Mouse (Mus musculus): ENCODE measurements at regions not wholly inside any gene's neighbourhood (a gene's known extent, or its start where the extent isn't known, plus 50 kb on each side); places are given as distances from the start of the nearest gene placed in this dataset.

DNA sequence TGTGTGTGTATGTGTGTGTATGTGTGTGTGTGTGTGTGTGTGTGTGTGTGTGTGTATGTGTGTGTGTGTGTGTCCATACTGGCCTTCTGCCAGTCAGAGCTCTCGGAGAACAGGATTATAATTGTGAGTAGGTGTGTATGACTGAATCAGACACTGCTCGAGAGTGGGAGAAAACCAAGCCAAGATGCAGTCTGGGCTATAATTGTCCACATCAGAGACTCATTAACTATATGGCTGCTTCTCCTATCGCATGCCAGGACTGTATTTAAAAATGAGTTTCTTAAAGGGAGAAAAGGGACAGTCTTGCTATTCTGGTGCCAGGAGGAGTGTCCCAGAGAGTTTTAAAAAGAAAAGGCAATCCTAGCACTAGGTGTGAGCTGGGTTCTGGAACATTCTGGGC is 58.7 kb upstream of the Adpgk start:
- peak; percentile 28 for DNase-seq

DNA sequence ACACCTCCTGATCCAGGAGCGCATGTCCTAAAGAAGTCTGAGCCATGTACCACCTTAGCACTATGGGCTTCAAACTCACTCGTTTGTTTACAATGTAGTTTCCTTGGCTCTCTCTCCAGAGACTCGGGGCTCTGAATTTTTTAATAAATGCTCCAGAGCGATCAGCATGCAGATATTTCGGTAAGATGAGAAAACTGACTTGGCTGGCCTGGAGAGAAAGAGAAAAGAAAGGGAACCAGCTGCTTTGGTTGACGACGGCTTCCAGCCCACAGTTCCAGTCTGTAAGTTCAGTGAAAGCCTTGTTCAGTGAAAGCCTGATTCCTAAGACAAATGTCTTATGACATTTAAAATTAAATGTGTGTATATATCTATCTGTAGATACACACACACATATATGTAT is 59.4 kb upstream of the Adpgk start:
- no peak for DNase-seq

DNA sequence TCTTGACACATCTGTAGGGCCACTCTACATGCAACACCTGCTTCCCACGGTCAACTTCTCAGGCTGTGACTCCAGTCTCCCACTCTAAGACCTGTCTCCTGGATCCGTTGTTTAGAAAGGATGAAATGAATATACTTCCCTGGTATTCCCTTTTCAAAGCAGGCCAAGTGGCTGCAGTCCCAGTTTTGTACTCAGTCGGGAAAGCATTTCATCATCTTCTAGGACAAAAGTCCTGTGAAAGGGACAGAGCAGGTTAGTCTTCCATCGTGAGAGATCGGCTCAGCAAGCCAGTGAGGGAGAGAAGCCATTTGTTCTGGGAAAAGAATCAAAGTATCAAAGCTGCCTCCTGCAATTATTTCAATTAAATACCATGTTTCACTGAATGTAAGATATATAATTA is 60.2 kb upstream of the Adpgk start:
- no peak for DNase-seq

DNA sequence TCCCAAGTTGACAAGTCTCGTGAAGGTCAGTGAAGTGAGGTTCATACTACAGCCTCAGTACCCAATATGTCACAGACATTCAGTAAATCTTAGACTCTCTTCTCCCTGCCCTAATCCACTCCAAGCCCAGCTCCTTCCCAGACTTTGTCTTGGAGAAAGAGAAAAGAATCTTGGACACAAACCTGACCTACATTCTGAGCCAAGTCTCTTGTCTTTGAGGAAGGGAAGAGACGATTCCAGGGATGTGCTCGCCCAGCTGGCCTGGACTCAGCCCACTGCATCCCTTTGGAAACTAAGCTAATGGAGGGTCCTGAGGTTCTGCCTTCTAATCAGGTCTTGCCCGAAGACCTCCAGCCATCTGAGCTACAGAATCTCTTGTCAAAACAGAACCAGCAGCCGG is 61.2 kb upstream of the Adpgk start:
- no peak for DNase-seq

DNA sequence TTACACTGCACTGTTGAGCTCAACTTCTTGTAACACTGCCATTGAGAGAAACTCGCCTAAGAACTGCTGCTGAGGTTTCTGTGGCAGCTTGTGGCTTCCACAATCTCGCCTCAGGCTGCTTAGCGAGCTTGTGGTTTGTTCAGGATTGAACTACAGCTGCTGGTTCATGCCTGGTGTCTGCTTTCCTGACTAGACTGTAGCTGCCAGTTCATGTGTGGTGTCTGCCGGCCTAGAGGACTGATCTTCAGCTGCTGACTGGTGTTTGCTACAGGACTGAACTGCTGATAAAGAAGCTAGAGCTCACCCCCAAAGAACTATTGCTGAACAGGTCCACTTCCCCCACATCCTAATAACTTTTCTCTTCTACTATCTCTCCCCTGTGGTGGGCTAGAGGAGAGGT is 63.4 kb upstream of the Adpgk start:
- no peak for DNase-seq

DNA sequence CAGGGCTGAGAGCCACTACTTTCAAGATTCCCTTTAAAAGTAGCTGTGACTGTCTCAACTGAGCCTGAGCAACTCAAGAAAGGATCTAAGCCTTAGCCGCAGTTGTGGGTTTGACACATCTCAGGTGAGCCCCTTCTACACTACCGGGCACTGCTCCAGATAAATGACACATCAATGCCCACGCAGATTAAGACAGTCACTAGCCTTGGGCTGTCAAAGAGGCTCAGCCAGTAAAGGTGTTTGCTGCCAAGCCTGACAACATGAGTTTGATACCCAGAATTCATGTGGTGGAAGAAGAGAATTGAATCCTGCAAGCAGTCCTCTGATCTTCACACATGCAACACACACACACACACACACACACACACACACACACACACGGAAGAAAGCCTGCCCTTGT is 65.0 kb upstream of the Adpgk start:
- DNase-seq = no peak

DNA sequence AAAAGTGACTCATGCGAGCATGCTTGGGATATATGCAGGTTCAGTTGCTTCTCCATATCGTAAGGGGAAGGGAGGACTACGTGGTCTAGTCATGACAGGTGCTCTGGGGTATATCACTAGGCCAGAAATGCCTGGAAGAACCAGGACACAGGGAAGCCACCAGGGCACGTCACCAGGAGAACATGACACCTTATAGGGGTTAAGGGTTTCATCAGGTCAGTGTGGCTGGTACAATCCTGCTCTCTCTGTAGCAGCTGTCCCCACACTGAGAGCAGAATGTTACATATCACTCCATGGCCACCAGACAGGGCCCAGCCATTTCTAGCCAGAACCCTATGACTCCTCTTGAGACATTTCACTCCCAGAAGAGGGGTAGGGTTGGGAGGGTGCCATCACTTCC is 72.1 kb upstream of the Adpgk start:
- no peak for DNase-seq

DNA sequence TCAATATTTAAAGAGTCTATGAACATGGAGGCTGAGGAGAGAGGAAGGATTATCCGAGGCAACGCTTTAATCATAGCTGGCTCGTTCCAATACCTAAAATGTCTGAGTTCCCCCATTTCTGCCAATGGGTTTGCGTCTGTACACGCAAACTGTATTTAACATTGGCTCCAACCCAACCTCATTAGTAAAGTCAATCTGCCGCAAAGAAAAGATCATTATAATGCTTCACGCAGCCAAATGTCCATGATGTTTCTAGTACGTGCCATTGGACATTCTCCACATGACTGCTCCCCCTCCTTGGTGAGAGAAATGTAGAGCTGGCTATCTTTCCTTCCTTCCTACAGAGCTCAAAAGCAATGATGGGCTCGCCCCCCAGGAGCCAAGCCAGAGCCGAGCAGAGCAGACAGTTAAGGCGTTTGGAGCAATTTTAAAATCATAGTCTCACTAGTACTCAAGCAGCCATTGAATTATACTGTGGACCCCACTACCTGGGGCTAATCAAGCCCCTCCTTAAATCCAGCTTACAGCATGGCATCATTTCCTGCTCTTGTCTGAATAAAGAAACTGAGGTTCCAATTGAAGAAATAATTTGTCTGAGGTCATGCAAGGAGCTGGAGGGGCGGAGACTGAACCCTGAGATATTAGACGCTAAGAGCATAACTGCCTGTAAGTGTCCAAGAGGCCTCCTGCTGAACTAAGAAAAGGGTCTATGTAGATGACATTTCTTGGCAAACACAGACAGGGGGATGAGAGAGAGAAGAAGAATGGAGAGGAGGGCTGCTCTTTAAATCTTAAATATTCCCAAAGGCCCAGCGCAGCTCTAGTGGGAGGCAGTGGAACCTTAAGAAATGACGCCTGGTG is 88.5 kb upstream of the Adpgk start:
- no peak for DNase-seq

DNA sequence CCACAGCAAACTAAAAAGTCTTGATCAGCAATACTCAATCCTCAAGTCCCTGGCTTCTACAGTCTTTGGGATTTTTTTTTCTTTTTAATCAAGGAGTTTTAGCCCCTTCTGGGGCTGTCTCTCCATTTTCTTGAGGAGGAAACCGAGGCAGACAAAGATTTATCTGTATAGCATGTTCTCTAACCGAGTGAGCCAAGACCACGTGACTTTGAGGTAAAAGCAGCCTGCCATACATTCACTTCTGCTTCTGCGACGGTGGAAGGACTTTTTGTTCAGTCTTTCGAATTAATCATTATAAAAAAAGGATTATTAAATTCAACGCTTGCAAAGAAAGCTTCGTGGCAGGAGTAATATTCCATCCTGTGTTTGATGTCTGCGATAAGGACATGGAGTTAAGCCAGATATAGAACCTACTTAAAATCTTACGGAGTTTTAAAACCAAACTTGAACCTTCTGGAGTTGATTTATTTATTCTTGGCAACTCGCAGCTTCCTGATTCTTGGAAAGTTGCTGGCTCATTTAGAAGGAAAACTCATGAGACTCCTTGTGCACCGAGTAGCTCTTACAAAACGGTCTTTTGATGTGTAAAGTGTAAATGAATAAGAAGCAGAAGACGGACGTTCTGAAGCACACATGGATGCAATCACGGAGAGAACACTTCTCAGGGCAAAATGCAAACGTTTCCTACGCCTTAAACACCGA is 91.7 kb upstream of the Adpgk start:
- no peak for DNase-seq

DNA sequence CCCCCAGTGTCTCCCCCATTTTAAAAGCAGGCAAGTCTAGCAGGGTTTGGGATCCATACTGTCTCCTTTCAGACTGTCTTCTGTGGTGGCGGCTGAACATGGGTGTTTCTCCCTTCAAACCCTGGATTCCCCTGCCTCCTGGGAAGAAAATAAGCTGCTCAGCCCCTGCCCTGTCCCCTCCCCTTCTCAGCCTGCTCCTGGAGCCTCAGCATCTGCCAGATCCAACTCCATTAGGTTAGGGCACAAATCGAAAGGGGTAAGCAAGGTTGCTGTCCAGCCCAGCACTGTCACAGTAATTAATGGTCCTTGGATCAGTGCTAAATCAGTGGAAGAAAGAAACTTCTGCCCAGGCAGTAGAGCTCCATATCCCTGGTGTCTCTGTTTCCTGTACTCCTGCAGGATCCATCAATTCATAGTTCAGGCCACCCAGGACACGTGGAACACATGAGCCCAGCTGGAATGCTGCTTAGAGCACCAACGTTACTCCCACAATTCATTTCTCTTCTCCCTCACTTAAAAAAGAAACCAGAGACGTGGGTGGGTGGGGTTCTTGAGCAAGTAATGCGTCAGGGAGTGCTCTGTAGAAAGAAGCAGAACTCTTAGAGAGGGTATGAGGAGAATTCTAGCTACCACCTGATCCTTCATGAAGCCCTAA is 93.0 kb upstream of the Adpgk start:
- DNase-seq = no peak

DNA sequence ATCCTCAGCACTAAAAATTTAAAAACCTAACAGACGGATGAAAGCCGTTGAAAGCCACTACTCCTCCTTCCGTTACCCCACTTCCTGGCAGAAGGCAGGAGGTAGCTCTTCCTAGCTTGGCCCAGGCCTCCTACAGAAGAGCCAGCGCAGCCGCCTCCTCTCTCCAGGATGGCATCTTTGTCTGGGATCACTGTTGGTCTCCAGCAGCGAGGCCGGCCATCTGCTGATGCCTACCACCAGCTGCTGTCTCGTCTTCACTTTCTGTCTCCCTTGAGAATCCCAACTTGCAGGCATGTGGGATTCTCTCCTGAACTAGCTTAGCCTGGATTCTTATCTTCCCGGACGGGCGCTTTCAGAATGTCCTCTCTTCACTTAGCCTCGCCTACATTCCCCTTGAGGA is 93.9 kb upstream of the Adpgk start:
- DNase-seq = peak; percentile 44

DNA sequence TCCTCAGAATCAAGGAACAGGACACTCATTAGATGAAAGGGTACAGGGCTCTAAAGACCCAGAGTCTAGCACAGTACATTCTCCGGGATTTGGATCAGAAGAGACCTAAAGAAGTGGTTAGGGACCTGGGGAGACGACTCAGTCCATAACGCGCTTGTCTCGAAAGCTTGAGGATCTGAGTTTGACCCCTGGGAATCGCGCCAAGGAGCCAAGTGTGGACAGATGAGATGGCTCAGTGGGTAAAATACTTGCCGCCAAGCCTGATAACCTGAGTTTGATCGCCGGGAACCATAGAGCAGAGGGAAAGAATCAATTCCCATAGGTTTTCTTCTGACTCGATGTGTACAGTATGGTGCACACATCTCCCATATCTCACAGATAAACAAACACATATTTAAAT is 97.4 kb upstream of the Adpgk start:
- DNase-seq = no peak

DNA sequence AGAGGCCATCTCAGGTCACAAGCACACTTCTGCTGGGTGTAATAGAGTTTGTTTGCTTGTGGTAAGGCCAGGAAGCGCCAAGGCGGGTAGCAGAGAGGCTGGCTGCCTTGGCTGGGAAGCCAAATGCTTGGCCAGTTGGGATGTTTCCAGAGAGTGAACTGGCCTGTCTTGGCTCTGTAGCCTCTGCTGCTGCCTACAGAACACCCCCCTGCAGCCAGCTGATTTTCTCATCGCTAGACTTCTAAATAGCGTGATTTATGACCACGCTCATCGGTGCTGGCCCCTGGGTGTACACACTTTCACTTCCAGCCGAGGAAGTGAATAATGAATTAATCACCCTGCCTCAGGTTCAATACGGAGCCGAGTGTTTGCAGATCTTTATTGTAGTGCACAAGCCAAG is 102.2 kb upstream of the Adpgk start:
- no peak for DNase-seq

DNA sequence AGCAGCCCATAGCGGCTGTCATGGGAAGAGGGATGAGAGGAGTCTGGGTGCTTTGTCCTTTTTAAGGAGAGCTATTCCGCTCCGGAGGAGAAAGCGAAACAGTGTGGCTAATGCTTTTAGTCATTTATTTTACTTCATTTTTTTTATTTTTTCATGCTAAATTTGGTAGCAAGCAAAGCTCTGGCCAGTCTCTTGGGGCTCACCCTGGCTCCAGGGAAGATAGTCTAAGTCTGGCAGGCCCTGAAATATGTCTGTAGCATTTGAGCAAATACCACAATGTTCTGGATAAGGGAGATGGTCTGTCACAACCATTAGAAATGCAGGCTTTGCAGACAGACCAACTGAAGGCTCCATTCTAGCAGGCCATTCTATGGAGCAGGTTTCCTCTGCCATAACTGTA is 102.9 kb upstream of the Adpgk start:
- DNase-seq = no peak

DNA sequence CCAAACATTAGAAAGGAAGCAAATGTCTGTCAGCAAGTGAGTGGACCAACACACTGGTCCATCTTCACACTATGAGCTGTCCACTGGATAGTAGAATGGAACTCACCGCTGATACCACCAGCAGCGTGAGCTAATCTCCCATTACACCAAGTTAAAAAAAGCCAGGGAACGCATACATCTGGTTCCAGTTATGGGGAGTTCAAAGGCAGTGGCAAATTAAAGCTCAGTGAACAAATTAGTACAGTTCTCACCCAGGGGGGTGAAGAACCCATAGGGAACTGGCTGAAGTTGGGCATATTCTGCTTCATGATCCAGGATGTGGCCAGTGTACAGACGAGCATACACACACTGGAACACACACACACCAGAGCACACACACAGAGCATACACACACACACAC is 105.0 kb upstream of the Adpgk start:
- DNase-seq = no peak

DNA sequence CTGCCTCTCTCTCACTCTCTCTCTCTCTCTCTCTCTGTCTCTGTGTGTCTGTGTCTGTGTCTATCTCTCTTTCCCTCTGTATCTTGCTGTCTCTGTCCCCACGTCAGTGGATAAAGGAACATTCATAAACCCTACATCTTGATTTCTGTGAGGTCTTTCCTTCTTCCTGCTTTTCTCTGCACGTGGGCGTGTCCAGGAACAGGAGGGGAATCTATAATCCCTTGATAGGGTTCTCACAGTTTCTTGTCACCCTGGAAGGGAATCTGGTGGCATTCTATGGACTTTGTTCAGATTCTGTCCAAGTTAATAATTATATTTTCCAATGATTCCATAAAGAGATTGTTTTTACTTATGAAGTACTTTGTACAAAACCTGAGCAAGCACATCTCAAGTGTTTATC is 107.3 kb upstream of the Adpgk start:
- no peak for DNase-seq

DNA sequence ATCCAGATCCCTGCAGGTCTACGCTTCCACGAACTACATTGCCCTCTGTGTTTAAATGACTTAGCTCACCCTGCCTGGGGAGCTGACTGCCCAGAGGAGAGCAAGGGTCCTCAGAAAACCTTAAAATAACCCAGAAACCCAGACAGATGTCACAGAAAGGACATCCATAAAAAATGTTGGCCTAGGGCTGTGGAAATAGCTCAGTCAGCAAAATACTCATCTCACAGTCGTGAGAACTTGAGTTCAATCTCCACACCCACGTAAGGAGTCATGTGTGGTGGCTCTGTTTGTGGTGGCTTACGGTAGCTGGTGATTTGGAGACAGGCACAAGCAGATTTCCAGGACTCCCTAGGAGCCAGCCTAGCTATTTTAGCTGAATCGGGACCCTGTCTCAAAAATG is 108.5 kb upstream of the Adpgk start:
- no peak for DNase-seq

DNA sequence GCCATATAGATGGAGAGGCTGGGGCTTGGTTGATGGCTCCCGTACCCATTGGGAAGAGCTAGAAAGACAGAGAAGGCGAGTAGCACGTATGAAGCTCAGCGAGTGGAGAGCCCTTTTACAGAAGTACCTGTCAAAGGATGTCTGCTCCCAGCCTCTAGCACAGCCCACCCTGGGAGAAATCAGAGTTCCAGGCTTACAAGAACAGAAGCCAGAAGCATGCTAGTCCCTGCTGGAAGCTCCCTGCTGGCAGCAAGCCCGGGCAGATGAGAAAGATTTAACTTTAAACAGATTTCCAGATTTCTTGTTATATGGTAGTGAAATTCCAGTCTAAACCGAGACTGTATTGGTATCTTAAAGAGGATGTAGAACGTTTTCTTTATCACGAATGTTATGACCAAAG is 108.9 kb upstream of the Adpgk start:
- peak; percentile 83 for DNase-seq

DNA sequence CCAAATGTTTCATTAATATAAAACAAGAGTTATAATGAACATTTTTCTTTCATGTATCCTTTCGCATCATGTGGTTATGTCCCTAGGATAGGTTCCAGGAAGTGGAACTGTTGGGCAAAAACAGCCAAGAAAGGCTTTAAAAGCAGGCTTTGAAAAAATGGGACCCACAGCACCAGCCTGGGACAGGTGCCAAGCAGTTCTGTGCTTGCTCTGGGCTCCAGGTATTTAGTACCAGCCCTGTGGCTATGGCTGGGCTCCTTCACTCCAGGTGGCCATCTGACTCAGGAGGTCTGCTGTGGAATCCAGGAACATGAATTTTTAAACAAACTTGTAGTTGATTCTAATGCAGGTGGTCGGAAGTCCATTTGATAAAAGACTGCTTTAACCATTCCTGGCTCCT is 119.8 kb upstream of the Adpgk start:
- peak; percentile 19 for DNase-seq

DNA sequence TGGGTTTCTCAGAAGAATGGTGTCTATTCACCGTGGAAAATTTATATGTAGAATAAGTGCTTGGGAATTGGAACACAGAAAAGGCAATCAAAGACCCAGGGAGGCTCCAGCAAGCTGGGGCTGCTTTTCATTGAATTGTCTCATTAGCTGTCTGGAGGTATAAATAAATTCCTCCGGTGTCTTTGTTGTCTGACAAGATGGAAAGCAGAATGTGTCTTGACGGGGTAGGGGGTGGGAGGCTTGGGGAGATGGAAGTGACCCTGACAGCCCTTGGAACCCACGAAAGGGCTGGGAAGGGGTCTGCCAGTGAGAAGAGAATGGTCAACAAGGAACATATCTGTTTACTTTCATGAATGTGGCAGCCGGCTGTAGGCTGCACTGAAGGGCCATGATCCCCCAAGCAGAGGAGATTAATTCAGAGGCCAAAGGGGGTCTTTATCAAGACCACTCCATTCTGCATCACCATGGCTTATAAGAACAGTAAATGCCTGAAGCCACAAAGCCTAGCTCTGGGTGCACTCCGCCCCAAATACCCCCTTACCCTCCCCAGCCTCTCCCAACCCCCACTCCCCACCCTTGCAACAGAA is 127.2 kb upstream of the Neo1 start:
- DNase-seq = no peak

DNA sequence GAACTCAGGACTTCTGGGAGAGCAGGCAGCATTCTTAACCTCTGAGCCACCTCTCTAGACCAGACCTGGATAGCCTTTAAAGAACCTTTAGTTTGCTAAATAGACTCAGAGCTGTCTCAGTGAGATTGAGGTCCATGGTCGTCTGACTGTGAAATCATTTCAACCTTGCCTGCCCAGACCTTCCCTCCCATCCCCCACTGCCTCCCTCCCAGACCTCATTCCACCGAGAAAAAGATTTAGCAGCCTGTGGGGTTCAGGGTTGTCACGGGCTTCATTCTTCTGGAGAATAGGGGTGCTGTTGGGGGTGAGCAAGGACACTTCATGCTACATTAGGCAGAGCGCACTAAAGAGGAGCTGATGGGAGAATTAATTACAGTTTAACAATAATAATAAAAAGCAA is 126.7 kb upstream of the Neo1 start:
- DNase-seq = no peak

DNA sequence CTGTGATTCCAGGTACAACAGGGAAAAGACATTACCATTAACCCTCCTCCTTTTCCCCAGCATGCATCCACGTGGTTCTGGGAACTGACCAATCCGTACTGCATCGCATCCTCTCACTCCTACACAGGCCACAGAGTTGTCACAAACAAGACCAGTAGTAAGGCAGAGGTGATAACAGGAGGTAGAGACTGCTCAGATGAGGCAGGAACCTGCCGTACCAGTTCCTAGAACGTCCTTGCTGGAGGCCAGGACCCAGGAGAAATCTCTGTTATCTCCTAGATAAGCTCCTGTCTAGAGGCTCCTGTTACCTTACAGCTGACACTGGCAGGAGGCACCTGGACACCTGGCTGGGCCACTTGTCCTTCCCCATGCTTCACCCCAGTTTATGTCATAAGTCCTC is 121.4 kb upstream of the Neo1 start:
- no peak for DNase-seq

DNA sequence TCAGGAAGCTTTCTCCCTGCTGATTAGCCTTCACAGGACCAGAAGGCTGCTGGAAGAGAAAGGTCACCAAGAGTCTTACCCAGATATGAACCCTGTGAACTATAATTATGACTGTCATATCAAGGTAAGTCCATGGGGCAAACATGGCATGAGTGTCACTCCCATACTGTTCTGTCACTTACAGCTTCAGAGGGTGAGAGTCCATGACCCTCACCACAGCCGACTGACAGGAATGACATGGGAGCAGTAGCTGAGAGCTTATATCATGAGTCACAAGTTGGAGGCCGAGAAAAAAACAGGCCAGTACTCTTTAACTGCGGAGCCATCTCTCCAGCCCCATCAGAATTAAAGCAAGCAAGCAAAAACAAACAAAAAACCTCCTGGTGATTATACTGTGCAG is 117.7 kb upstream of the Neo1 start:
- no peak for DNase-seq

DNA sequence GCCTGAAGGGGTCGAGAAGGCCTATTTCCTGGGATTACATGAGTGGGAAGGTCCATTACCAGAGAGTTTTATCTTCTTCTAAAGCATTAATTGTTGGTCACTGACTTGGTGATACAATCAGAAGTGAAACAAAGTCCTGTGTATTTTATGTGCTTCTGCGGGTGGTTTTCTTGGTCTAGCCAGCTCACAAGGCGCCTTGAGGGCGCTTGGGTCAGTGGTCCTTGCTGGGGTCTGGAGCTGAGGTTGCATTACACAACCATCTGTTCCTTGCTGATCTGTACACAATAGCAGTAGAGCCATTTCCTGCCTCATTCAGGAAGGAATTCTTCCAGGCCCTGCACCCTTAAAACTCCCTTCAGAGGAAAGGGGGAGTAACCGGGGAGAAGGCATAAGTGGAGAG is 116.9 kb upstream of the Neo1 start:
- DNase-seq = no peak
